In genomic region chr1:170366981-170367700, GRCm38 (mm10) we compare ENCODE assay signal across 18 mouse cellular contexts. TPM values are rescaled to one million over a fixed set of nuclear protein-coding genes. Genes with fewer than 3 reads are reported as not detected.
DNase-seq lines count a peak whose midpoint lies in the region; ATAC-seq and TF ChIP-seq lines count a peak whose summit lies in the region.
"Had no signal": no experiment of that assay in that cellular context is flagged by ENCODE, and none has a peak within 500 bp of the region (broad histone marks: within the 10 kb centered on the region; RNA-seq: fewer than 3 reads in every experiment).

No protein-coding gene starts in this region.

- DNase-seq in layer of hippocampus, adult 2 months (ENCODE audit: low spot score in 2 of 2): no peak
- no peak for DNase-seq in layer of hippocampus, postnatal 25 days (ENCODE audit: extremely low spot score in 1 of 2, low spot score in 1 of 2)
- DNase-seq in forebrain, postnatal 0 days: no peak
- DNase-seq in midbrain, embryonic 14.5 days: peak; percentile 41
- no peak for DNase-seq in thymus, postnatal 10 days (ENCODE audit: low spot score in 2 of 2)
- no peak for DNase-seq in layer of hippocampus, adult 8-10 months (ENCODE audit: low spot score in 2 of 2)
- DNase-seq: B cell, adult 2 months; cerebellum, postnatal 10 days; gastrocnemius, postnatal 14 days; heart, postnatal 10 days; kidney, adult 11 months; lung, embryonic 14.5 days had no signal

- no peak overlapping the region for H3K9ac ChIP-seq in forebrain, postnatal 0 days
- no peak overlapping the region for H3K9ac ChIP-seq in midbrain, embryonic 14.5 days (replicated peaks; ENCODE audit: low read length)
- H3K9ac ChIP-seq: limb, embryonic 13.5 days; lung, embryonic 14.5 days had no signal

- no peak for TF ChIP-seq CTCF in layer of hippocampus, adult 2 months (conservative IDR thresholded peaks at IDR 0.05)
- TF ChIP-seq CTCF in forebrain, postnatal 0 days (IDR thresholded peaks at IDR 0.05; ENCODE audit: low read depth): no peak

- H3K9me3 ChIP-seq in forebrain, postnatal 0 days (ENCODE audit: low read length): no peaks in the 10 kb centered on the region
- no peaks in the 10 kb centered on the region for H3K9me3 ChIP-seq in midbrain, embryonic 14.5 days (ENCODE audit: control insufficient read depth, low read length)
- H3K9me3 ChIP-seq: limb, embryonic 13.5 days had no signal

- no peak overlapping the region for H3K4me3 ChIP-seq in layer of hippocampus, adult 2 months
- no peak overlapping the region for H3K4me3 ChIP-seq in forebrain, postnatal 0 days (ENCODE audit: low read depth, low read length)
- no peak overlapping the region for H3K4me3 ChIP-seq in midbrain, embryonic 14.5 days (replicated peaks; ENCODE audit: low read depth, low read length)
- H3K4me3 ChIP-seq: limb, embryonic 13.5 days had no signal

- H3K36me3 ChIP-seq in forebrain, postnatal 0 days (ENCODE audit: insufficient read depth): no peaks in the 10 kb centered on the region
- H3K36me3 ChIP-seq in midbrain, embryonic 14.5 days (ENCODE audit: control insufficient read depth, insufficient read depth, low read length): no peaks in the 10 kb centered on the region
- H3K36me3 ChIP-seq: limb, embryonic 13.5 days had no signal

- peak overlapping the region; percentile 74 for H3K27ac ChIP-seq in layer of hippocampus, adult 2 months
- H3K27ac ChIP-seq in forebrain, postnatal 0 days (ENCODE audit: low read depth, low read length): peak overlapping the region; percentile 59
- H3K27ac ChIP-seq in midbrain, embryonic 14.5 days (replicated peaks; ENCODE audit: low read depth, low read length): no peak overlapping the region
- H3K27ac ChIP-seq: limb, embryonic 13.5 days had no signal

- peak; percentile 78 for ATAC-seq in forebrain, postnatal 0 days
- peak; percentile 58 for ATAC-seq in midbrain, embryonic 14.5 days (ENCODE audit: low FRiP score, low TSS enrichment)
- ATAC-seq in megakaryocyte, adult 5-6 weeks (ENCODE audit: poor library complexity, severe bottlenecking): no peak
- no peak for ATAC-seq in erythroid progenitor cell, adult 5-6 weeks (replicated peaks; ENCODE audit: low FRiP score, poor library complexity, severe bottlenecking)

- H3K4me2 ChIP-seq in forebrain, postnatal 0 days (ENCODE audit: low read depth): no peak overlapping the region
- H3K4me2 ChIP-seq in midbrain, embryonic 14.5 days (ENCODE audit: low read length): no peak overlapping the region
- H3K4me2 ChIP-seq: limb, embryonic 13.5 days; lung, embryonic 14.5 days had no signal

- no peaks in the 10 kb centered on the region for H3K27me3 ChIP-seq in forebrain, postnatal 0 days (ENCODE audit: insufficient read depth, low read length)
- no peaks in the 10 kb centered on the region for H3K27me3 ChIP-seq in midbrain, embryonic 14.5 days (ENCODE audit: control insufficient read depth, insufficient read depth, low read length)
- H3K27me3 ChIP-seq: limb, embryonic 13.5 days had no signal

- H3K4me1 ChIP-seq in forebrain, postnatal 0 days (ENCODE audit: insufficient read depth): peaks cover 7% of the 10 kb centered on the region; the same call in 1 of the 2 replicates
- H3K4me1 ChIP-seq in midbrain, embryonic 14.5 days (ENCODE audit: control insufficient read depth, insufficient read depth, low read length): peaks cover 8% of the 10 kb centered on the region; the same call in 1 of the 2 replicates
- H3K4me1 ChIP-seq: limb, embryonic 13.5 days had no signal

- WGBS in forebrain, postnatal 0 days: 16% methylated on average over 7 of the region's 7 CpGs
- WGBS in midbrain, embryonic 14.5 days: 22% methylated on average over 7 of the region's 7 CpGs

RNA-seq across cellular contexts. Expression of gene Spata46, which starts 58.5 kb away (rescaled TPM):
- total RNA-seq in layer of hippocampus, adult 2 months (2021): not detected
- not detected for total RNA-seq in layer of hippocampus, postnatal 25 days (2021)
- not detected in 2 replicates for total RNA-seq in forebrain, postnatal 0 days (2014; rRNA removed)
- polyA plus RNA-seq in forebrain, postnatal 0 days (2015; fragmentation: Nextera tagmentation; extraction: Ambion mirVana): not detected in 2 replicates
- polyA plus RNA-seq in midbrain, embryonic 14.5 days (2014; fragmentation: Nextera tagmentation; extraction: Ambion mirVana): 0.89 and 0.96 TPM in 2 replicates
- not detected in 2 replicates for total RNA-seq in megakaryocyte, adult 5-6 weeks (2015)
- total RNA-seq in megakaryocyte, adult 5-6 weeks (2017): not detected in 2 replicates
- not detected for total RNA-seq in layer of hippocampus, adult 8-10 months (2022)
- total RNA-seq in erythroid progenitor cell, adult 5-6 weeks (2015; ENCODE audit: low replicate concordance): not detected in 2 replicates
- total RNA-seq in erythroid progenitor cell, adult 5-6 weeks (2017; ENCODE audit: low replicate concordance): not detected in 2 replicates
- total RNA-seq: gastrocnemius, postnatal 14 days; heart, postnatal 10 days; layer of hippocampus, postnatal 10 days; MEL had no signal
- polyA plus RNA-seq: spleen, adult 2 months had no signal

Comparison
In these comparisons a context has a peak if more than half of its experiments do, and no peak if none do; other contexts are left out.
1. ATAC-seq: peak in forebrain, postnatal 0 days (single experiment) and midbrain, embryonic 14.5 days (single experiment); none in megakaryocyte, adult 5-6 weeks (single experiment) and erythroid progenitor cell, adult 5-6 weeks (single experiment).